Mouse (Mus musculus): Measurements from ENCODE around the gene Kif18b. TPM values are rescaled to one million over a fixed set of nuclear protein-coding genes. Genes with fewer than 3 reads are reported as not detected.

The Kif18b gene
- total RNA-seq, 2 experiments from 2014 or later: not detected

DNA sequence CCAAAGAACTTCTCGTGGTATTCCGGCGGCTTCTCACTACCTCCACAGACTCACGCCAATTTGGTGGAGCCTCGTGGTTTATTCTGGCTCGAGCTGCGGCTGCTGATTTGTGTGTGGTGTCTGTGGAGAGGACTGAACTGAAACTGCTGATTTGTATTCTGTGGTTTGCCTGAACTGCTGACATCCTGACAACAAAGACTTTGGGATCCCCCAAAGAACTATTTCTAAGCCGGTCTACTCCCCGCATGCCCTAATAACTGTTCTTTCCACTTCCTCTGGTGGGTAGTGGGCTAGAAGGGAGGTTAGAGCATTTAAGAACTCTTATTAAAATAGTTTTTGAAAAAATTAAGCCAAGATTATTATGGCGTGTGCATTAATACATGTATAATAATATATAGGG, 5.7 kb upstream of the Kif18b start:
- no peak for TF ChIP-seq CTCF (IDR thresholded peaks at IDR 0.05)
- H3K27ac ChIP-seq: no peak overlapping the region
- intact Hi-C loops (cut with DNase I): no loop called here
- H3K4me3 ChIP-seq: no peak overlapping the region
- no peak for DNase-seq (ENCODE audit: extremely low spot score in 1 of 2, low spot score in 2 of 2)

DNA sequence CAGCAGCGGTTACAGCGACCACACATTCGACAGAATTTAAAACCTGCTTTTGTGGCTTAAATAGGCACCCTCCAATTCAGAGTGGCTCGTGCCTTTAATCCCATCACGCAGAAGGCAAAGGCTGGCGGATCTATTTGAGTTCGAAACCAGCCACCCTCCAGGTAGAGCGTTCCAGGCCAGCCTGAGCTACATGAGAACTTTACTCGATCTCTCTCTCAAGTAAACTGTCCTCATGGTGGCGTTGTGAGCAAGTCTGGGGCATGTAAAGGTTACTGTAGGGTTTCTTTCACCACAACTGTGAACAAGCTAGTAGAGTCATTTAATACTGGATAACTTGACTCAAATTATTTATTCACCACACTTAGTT, 410 bp upstream of the Kif18b start:
- DNase-seq (ENCODE audit: extremely low spot score in 1 of 2, low spot score in 2 of 2): no peak
- intact Hi-C loops (cut with DNase I): loop anchor here (2.0 kb wide), 1 partner anchor 21 kb away; the partner anchor contains the start of gene C1ql1
- Histone ChIP-seq H3K4me3 (peak overlapping the region; percentile 69), H3K27ac (peak overlapping the region; percentile 73)
- TF ChIP-seq CTCF (IDR thresholded peaks at IDR 0.05): peak; percentile 25

DNA sequence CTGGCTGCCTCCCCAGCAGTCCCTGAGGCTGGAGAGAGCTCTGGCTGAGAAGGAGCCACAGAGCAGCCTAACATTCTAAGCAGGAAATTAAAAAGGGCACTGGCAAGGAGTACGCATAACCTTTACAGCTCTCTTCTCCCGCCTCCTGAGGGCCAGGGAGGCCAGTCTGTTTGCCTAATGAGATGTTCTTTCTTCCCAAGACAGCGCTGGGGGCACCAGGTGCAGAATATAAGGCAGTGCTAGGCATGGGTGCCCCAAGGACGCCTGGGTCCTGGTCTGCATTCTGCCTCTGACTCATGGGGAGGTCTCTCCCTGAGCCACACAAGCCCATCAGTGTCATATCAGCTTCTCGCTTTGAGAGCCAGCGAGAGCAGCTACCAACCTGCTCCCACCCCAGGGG, 3.4 kb downstream of the Kif18b start:
- no peak for DNase-seq (ENCODE audit: extremely low spot score in 1 of 2, low spot score in 2 of 2)
- intact Hi-C loops (cut with DNase I): no loop called here
- no peak overlapping the region for H3K4me3 ChIP-seq
- no peak for TF ChIP-seq CTCF (IDR thresholded peaks at IDR 0.05)
- H3K27ac ChIP-seq: no peak overlapping the region

DNA sequence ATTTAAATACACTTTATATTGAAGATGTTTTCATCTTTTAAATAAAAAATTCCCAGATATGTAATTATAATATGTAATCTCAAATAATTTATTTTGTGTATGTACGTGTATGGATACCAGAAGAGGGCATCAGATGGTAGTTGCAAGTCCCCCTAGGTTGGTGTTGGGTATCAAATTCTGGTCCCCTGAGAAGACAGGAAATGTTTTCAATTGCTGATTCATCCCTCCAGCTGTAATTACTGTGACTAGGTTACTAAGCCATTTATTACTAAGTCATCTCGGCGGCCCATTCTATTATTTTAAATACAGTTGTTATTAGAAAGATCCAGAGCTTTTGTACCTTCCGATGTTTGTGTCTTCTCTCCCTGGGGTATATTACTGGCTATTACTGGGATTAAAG, 6.8 kb downstream of the Kif18b start:
- intact Hi-C loops (cut with DNase I): no loop called here
- no peak for DNase-seq (ENCODE audit: extremely low spot score in 1 of 2, low spot score in 2 of 2)
- H3K4me3 ChIP-seq: no peak overlapping the region
- H3K27ac ChIP-seq: no peak overlapping the region
- TF ChIP-seq CTCF (IDR thresholded peaks at IDR 0.05): no peak

DNA sequence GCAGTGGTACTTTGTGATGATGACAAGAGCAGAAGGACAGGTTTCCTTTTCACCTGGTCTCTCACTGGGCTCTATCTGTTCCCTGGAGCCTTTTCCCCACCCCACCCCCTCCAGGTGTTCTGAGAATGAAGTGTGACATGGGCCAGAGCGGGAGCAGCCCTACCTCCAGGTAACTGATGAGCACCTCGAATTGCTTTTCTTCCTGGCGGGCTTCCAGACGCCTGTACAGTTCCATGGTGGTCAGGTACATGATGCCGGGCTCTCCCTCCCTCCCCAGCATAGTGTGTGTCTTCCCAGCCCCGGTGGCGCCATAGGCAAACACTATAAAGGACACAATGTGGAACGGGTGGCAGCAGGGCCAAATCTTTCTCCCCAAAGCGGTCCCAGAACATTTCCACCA, 9.5 kb downstream of the Kif18b start:
- H3K4me3 ChIP-seq: no peak overlapping the region
- intact Hi-C loops (cut with DNase I): no loop called here
- TF ChIP-seq CTCF (IDR thresholded peaks at IDR 0.05): no peak
- DNase-seq (ENCODE audit: extremely low spot score in 1 of 2, low spot score in 2 of 2): no peak
- no peak overlapping the region for H3K27ac ChIP-seq

DNA sequence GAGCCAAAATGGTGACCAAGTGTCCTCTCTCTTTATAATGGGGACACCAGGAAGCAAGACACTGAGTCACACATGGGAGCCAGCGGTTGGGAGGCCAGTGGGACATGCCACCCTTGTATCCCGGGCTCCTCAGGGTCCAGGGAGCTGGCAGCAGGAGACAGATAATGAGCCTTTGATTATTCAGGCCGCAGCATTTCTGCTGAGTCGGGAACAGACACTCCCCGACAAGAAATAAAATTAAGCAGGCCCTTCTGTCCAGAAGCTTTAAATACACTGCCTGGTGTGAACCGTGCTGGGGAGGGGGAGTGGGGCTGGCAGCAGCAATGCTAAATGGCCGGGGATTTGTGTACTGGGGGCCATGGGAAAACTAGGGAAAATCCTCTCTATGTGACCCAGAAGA, 13.5 kb downstream of the Kif18b start:
- Histone ChIP-seq H3K4me3 (no peak overlapping the region), H3K27ac (no peak overlapping the region)
- DNase-seq (ENCODE audit: extremely low spot score in 1 of 2, low spot score in 2 of 2): no peak
- TF ChIP-seq CTCF (IDR thresholded peaks at IDR 0.05): no peak
- intact Hi-C loops (cut with DNase I): no loop called here

DNA sequence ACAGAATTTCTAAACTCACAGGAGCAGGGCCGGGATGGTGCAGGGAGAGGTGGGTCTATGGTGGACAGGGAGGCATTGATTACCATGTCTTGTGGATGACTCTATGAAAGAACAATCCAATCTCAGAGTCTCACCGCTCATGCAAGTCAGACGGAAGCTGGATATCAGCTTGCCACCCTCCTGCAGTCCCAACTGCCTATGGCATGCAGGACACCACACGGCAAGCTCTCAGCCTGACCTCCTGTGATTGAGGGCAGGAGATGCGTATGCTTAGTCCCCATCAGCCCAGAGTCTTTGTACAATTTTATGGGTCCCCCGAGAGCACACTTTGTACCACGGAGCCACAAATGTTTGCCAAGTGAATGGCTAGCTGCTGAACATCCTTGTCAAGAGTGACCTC, 21.3 kb downstream of the Kif18b start:
- Histone ChIP-seq H3K27ac (no peak overlapping the region), H3K4me3 (no peak overlapping the region)
- no peak for TF ChIP-seq CTCF (IDR thresholded peaks at IDR 0.05)
- no peak for DNase-seq (ENCODE audit: extremely low spot score in 1 of 2, low spot score in 2 of 2)
- intact Hi-C loops (cut with DNase I): loop anchor here (5.0 to 10.0 kb wide), 2 partner anchors 154 to 251 kb away; no protein-coding TSS in a partner anchor

DNA sequence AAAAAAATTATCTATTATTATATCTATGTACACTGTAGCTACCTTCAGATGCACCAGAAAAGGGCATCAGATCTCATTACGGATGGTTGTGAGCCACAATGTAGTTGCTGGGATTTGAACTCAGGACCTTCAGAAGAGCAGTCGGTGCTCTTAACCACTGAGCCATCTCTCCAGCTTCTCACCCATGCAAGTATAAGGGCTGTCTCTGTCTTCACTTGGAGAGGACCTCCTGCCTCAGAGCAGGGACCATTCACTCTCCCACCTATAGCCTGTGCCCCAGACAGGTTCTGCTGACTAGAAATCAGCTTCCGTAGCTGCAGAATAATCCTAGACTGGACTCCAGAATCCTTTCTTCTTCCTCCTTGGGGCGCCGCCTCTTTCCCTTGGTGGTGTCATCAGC, 22.8 kb downstream of the Kif18b start:
- no peak for TF ChIP-seq CTCF (IDR thresholded peaks at IDR 0.05)
- intact Hi-C loops (cut with DNase I): loop anchor here (5.0 to 10.0 kb wide), 2 partner anchors 155 to 253 kb away; no protein-coding TSS in a partner anchor
- DNase-seq (ENCODE audit: extremely low spot score in 1 of 2, low spot score in 2 of 2): no peak
- Histone ChIP-seq H3K27ac (no peak overlapping the region), H3K4me3 (no peak overlapping the region)

DNA sequence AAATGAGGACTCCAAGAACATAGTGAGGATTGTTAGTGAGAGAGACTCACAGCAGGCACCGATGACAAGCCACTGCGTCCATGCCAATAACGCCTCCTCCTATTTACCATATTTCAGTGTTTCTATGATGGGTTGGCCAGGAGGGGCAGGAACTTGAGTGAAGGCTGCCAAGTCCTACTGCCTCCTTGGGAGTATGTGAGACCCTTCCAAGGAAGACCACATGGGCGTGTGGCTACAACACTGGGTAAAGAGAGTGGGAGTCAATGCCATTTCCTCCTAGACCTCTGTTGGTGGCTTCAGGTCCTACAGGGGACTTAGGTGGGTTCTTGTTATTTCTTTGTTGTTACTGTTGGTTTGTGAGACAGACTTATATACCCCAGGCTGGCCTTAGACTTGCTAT, 23.7 kb downstream of the Kif18b start:
- Histone ChIP-seq H3K4me3 (no peak overlapping the region), H3K27ac (no peak overlapping the region)
- no peak for TF ChIP-seq CTCF (IDR thresholded peaks at IDR 0.05)
- intact Hi-C loops (cut with DNase I): loop anchor here (5.0 to 10.0 kb wide), 2 partner anchors 156 to 254 kb away; no protein-coding TSS in a partner anchor
- DNase-seq (ENCODE audit: extremely low spot score in 1 of 2, low spot score in 2 of 2): no peak

DNA sequence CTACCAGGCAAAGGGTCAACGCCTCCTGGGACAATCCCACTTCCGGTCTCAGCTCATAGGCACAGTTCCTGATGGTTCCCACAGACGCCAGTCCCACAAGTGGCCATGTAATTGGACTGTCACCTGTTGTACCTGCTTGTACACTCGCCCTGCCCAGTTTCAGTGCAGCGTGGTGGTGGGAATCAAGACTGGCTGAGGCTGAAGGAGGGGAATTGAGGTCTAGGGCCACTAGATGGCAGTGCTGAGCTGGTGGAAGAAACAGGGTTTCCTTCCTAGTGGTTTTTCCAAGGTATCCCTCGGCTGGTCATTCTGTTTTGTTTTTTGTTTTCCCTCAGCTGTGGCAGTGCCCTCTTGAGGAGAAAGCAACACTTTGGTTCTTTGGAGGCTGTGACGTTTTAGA, 24.2 kb downstream of the Kif18b start, which contains the start of gene Gfap:
Gene Gfap (minus strand): TSS at position 150 of the 400 bp plus-strand sequence.
- TF ChIP-seq CTCF (IDR thresholded peaks at IDR 0.05): peak; percentile 91
- Histone ChIP-seq H3K27ac (no peak within 1 kb of the TSS), H3K4me3 (no peak within 1 kb of the TSS)
- intact Hi-C loops (cut with DNase I): loop anchor here (1.0 to 10.0 kb wide), 3 partner anchors 93 to 254 kb away; no protein-coding TSS in a partner anchor
- DNase-seq (ENCODE audit: extremely low spot score in 1 of 2, low spot score in 2 of 2): peak; percentile 73 to 80

DNA sequence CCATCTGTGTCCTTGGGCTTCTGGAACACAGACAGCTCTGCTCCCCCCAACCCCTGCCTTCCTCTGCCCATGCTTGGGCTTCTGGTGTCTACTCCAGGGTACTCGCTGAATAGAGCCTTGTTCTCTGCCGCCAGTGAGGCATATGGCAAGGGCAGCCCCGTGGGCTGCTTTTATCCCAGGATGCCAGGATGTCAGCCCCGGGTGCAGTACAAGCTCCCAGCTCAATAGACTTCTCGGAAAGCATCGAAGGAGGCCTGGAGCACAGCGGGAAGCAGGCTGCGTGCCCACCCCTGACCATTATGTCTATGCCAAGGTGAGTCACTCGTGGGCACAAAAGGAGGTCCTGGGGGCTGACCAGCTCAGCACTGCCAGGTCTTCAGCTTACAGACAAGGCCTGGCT, 26.5 kb downstream of the Kif18b start:
- H3K4me3 ChIP-seq: no peak overlapping the region
- no peak for TF ChIP-seq CTCF (IDR thresholded peaks at IDR 0.05)
- no peak for DNase-seq (ENCODE audit: extremely low spot score in 1 of 2, low spot score in 2 of 2)
- no peak overlapping the region for H3K27ac ChIP-seq
- intact Hi-C loops (cut with DNase I): no loop called here

DNA sequence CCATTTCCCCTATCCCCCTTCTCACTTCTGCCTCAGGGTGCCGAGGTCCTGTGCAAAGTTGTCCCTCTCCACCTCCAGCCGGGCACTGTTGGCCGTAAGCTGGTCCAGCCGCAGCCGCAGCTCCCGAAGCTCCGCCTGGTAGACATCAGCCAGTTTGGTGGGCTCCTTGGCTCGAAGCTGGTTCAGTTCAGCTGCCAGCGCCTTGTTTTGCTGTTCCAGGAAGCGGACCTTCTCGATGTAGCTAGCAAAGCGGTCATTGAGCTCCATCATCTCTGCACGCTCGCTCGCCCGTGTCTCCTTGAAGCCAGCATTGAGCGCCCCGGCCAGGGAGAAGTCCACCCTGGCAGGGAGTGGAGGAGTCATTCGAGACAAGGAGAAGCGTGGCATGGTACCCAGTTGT, 28.3 kb downstream of the Kif18b start:
- Histone ChIP-seq H3K27ac (no peak overlapping the region), H3K4me3 (no peak overlapping the region)
- TF ChIP-seq CTCF (IDR thresholded peaks at IDR 0.05): no peak
- intact Hi-C loops (cut with DNase I): no loop called here
- DNase-seq (ENCODE audit: extremely low spot score in 1 of 2, low spot score in 2 of 2): no peak

DNA sequence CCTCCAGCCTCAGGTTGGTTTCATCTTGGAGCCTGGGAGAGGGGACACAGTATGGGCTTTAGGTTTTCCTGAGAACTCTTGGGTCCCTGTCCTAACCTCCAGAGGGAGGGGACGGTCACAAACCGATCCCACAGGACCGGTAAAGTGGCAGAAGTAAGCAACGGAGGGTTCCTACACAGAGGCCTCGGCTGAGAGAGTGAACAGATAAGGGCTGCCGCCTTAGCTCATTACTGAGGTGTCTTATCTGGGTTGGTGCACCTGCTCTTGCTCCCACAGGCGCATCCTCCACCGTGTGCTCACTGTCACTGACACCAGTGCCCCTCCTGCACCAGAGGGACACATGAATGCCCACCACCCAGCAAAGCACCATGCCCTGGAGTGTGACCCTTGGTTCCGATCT, 29.1 kb downstream of the Kif18b start:
- H3K4me3 ChIP-seq: no peak overlapping the region
- intact Hi-C loops (cut with DNase I): no loop called here
- no peak for DNase-seq (ENCODE audit: extremely low spot score in 1 of 2, low spot score in 2 of 2)
- no peak for TF ChIP-seq CTCF (IDR thresholded peaks at IDR 0.05)
- H3K27ac ChIP-seq: no peak overlapping the region
